Mouse (Mus musculus) limb, embryonic 15.5 days (tissue): ENCODE measurements at regions not wholly inside any gene's neighbourhood (a gene's known extent, or its start where the extent isn't known, plus 50 kb on each side); places are given as distances from the start of the nearest gene placed in this dataset.

Experiments used
- ATAC-seq: fragments of 200-750 bp; cut with Nextera tagmentation; 2 replicates; pipeline ENCODE4 v1.8.0; 2017; ENCODE audit warnings: low read depth, moderate TSS enrichment; ENCODE audit not compliant: insufficient number of reproducible peaks, low FRiP score, low TSS enrichment
- H3K27ac ChIP-seq: fragments of 300-500 bp; sonication (generic); 2 replicates; pipeline ENCODE4 v1.5.1; 2015; ENCODE audit warnings: moderate library complexity, mild to moderate bottlenecking, inconsistent platforms
- H3K27me3 ChIP-seq: fragments of 300-500 bp; sonication (generic); 2 replicates; pipeline ENCODE4 v1.6.1; 2015; ENCODE audit warnings: inconsistent platforms
- H3K36me3 ChIP-seq: fragments of 300-500 bp; sonication (generic); 2 replicates; pipeline ENCODE4 v1.6.1; 2015; ENCODE audit warnings: inconsistent platforms
- H3K4me1 ChIP-seq: fragments of 300-500 bp; sonication (generic); 2 replicates; pipeline ENCODE4 v1.6.1; 2015; ENCODE audit warnings: inconsistent platforms
- H3K4me2 ChIP-seq: fragments of 300-500 bp; sonication (generic); 2 replicates; pipeline ENCODE4 v1.6.1; 2015; ENCODE audit warnings: mild to moderate bottlenecking, inconsistent platforms
- H3K4me3 ChIP-seq: fragments of 300-500 bp; sonication (generic); 2 replicates; pipeline ENCODE4 v1.5.1; 2015; ENCODE audit warnings: mild to moderate bottlenecking, inconsistent platforms
- H3K9ac ChIP-seq: fragments of 300-500 bp; sonication (generic); 2 replicates; pipeline ENCODE4 v1.6.1; 2015; ENCODE audit warnings: inconsistent platforms
- H3K9me3 ChIP-seq: fragments of 300-500 bp; sonication (generic); 2 replicates; pipeline ENCODE4 v1.6.1; 2016; ENCODE audit warnings: inconsistent platforms
- WGBS: fragments of 180-500 bp; shearing (Covaris S2); methylation state at CpG from one replicate; pipeline ENCODE4 v1.1.7; 2015; 5-methylcytosine and 5-hydroxymethylcytosine counted together

DNA sequence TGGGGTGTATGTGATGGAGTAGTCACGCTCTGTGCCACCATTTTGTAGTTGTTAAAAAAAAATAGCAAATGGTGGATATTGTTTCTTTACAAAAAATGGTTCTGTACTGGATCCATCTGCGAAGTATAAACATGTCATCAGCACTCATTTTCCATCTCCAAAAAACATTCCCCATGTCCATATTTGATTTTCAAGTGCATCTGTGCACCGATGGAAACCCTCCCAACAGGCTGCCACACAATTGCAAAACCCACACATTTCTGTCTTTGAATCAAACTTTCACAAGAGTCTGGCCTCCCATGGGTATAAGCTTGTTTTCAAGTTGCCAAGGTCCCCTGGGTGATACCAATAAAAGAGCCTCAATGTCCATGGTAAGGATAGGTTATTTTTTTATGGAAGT lies 51.4 kb upstream of the Zeb2 start:
- 92% methylated on average over 3 of the region's 3 CpGs for WGBS
- H3K9ac ChIP-seq = no peak overlapping the region
- no peaks in the 10 kb centered on the region for H3K9me3 ChIP-seq
- no peak overlapping the region for H3K4me3 ChIP-seq
- H3K36me3 ChIP-seq = no peaks in the 10 kb centered on the region
- ATAC-seq = no peak
- no peaks in the 10 kb centered on the region for H3K4me1 ChIP-seq
- no peaks in the 10 kb centered on the region for H3K27me3 ChIP-seq
- no peak overlapping the region for H3K4me2 ChIP-seq
- H3K27ac ChIP-seq = no peak overlapping the region
